Mouse (Mus musculus) left cerebral cortex, postnatal 36 days (tissue): Measurements from ENCODE around the gene Ints4. TPM values are rescaled to one million over a fixed set of nuclear protein-coding genes. Genes with fewer than 3 reads are reported as not detected.

Experiments used
- total RNA-seq, 2 experiments: library from RNA; stranded (reverse); gene quantifications; 2 replicates each; pipeline ENCODE4 v1.2.3; 2021

Ints4 gene
- total RNA-seq, 2 experiments from 2014 or later, result 28.5 to 32.6 TPM

Other genes with a start within 250 kb of the Ints4 start
- 10 to 100 TPM; 16.7 to 19.3 TPM for gene Usp35, start 148.9 kb upstream of the Ints4 start, total RNA-seq
- 10 to 100 TPM; 12.9 to 13.5 TPM for gene Kctd21, start 148.6 kb upstream of the Ints4 start, total RNA-seq
- gene Alg8, start 109.3 kb upstream of the Ints4 start, total RNA-seq, result 10 to 100 TPM in 1 of 2 experiments, 1 to 10 TPM in 1; 7.9 to 11.8 TPM
- gene Ndufc2, start 81.0 kb upstream of the Ints4 start, total RNA-seq, result 100 to 1,000 TPM; 202 to 220 TPM
- 10 to 100 TPM; 18.7 to 23.4 TPM for gene Thrsp, start 63.2 kb upstream of the Ints4 start, total RNA-seq
- gene Kctd14, start 29.6 kb upstream of the Ints4 start, total RNA-seq, result 1 to 10 TPM; 3.2 to 3.6 TPM
- gene Aamdc, start 98.5 kb downstream of the Ints4 start, total RNA-seq, result 10 to 100 TPM; 32.4 to 35.4 TPM
- gene Rsf1, start 98.9 kb downstream of the Ints4 start, total RNA-seq, result 10 to 100 TPM; 40.6 to 50.6 TPM
- gene Clns1a, start 215.7 kb downstream of the Ints4 start, total RNA-seq, result 10 to 100 TPM; 78.8 to 84.4 TPM